Mouse (Mus musculus) heart, postnatal 0 days (tissue): ENCODE measurements around the gene Snhg11.

Experiments
- CTCF ChIP-seq: IDR thresholded peaks from 2 replicates; pipeline ENCODE4 v1.5.1; 2016; ENCODE audit warnings: antibody characterized with exemption, control low read depth, low read depth
- EP300 ChIP-seq: IDR thresholded peaks from 2 replicates; pipeline ENCODE4 v1.6.1; 2016; ENCODE audit warnings: antibody characterized with exemption, low read depth

GRCm38 (mm10) chr2:158367654-158368053, 7.8 kb upstream of the Snhg11 start:
- no peak for TF ChIP-seq CTCF
- no peak for TF ChIP-seq EP300
